ENCODE assay signal across 12 mouse cellular contexts in the genomic region with DNA sequence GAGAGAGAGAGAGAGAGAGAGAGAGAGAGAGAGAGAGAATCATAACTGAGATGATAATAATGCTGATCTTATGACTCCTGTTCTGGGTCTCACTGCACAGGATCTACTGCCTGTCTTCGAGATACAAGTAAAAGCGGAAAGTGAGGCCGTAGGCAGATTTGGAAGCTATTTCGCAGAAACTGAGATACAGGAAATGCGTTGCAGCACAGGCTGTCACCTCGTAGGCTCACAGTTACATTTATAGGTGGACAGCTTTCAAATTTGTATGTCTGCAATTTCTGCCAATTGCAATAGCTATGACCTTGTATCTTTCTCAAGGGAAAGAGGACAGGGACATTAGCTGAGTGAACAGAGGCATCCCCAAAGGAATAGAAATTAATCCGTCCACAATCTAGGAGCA.
"Had no signal": no experiment of that assay in that cellular context is flagged by ENCODE, and none has a peak within 500 bp of the region (broad histone marks: within the 10 kb centered on the region; RNA-seq: fewer than 3 reads in every experiment).

No protein-coding gene starts in this region.

- DNase-seq: lung, adult 18-20 months; lung, embryonic 14.5 days; lung, postnatal 10 days; lung, postnatal 4 days; midbrain, embryonic 14.5 days; retina, postnatal 1 day; right cerebral cortex, postnatal 14 days; right cerebral cortex, postnatal 4 days; spleen, adult 18-20 months; thymus, adult 2 months; thymus, postnatal 25 days; thymus, postnatal 4 days had no signal
